Mouse (Mus musculus): ENCODE measurements around the gene Msh3.
"Not testable (repeated sequence)": the region's sequence is repeated elsewhere in the genome, so short reads cannot be mapped to it uniquely, and the experiment has no call there.

The Msh3 gene

DNA sequence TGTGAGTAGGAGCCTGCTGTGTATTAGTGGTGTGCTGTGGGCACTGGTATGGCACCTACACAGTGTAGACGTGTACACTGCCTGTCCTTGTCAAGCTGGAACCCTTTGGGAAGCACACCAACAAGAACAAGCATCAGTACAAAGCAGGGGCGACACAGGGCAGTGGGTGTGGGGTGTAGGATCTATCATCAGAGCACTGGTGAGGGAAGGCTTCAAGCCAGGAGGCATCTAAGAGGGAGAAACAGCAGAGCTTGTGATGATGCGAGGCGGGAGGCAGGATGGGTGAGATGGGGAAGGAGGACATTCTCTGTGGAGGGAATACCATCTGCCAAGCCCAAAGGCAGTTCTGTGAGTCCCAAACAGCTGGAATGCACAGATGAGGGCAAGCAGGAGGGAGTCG is 107.8 kb downstream of the Msh3 start:
- DNase-seq: no peak

DNA sequence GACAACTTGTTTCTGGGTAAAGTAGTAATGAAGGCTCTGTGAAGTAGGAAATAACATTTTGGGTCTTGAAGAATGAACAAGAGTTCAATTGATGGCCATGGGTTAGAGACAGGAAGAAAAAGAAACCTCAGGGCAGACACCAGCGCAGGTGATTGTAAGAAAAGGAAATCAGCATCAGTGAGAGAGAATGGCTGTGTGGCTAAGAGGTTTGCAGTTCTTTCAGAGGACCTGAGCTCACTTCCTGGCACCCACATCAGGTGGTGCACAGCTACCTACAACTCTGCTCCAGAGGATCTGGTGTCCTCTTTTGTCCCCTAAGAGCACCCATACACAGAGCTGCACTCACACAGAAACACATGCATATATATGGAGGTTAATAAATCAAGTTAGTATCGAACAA is 110.1 kb downstream of the Msh3 start:
- DNase-seq: no peak

DNA sequence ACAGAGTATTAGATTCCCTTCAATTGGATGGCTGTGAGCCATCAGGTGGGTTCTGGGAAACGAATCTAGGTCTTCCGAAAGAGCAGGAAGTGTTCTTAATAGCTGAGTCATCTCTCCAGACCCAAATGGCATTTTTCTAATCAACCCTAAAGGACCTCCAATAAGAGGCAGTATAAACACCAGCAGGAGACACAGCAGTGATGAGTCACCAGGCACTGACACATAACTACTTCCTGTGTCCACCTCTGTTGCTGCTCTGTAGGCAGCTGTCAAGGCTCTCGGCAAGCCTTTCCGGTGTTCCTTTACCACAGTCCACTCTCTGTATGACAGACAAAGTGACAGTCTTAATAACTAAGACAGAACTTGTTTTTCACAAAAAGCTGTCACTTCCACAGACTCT is 113.4 kb downstream of the Msh3 start:
- no peak for DNase-seq

DNA sequence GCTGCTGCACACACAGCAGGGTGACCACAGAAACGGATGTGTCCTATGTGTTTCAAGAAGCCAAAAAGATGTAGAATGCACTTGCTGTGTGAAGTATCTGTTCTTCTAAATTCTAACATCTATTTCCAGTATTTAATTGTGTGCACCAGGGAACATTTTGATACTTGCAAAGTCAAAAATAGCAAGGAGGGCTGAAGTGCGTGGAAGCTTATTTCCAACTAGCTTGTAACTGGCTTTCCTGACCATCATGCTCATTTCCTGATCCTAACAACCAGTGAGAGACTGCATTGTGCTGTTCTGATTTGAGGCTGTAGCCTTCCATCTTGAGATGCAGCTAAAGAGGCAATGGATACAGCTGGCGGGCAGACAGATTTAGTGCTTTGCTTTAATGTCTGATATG is 116.9 kb downstream of the Msh3 start:
- DNase-seq: no peak

DNA sequence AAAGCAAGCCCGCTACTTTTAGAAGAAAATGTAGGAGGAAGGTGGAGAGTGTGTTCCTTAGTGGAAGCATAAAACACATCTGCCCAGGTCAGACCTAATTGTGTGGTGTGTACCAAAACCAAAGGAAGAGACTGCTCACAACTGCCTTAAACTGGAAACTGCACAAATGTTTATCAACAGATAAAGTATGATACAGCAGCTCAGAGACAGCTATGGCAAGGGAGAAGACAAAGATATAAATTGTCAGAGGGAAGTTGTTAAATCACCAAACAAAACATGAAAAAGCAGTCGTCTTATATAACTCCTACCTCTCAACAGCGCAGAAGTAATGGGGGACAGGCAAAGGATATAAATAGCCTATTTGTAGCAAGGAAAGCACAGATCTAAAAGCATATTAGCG is 117.8 kb downstream of the Msh3 start:
- no peak for DNase-seq

DNA sequence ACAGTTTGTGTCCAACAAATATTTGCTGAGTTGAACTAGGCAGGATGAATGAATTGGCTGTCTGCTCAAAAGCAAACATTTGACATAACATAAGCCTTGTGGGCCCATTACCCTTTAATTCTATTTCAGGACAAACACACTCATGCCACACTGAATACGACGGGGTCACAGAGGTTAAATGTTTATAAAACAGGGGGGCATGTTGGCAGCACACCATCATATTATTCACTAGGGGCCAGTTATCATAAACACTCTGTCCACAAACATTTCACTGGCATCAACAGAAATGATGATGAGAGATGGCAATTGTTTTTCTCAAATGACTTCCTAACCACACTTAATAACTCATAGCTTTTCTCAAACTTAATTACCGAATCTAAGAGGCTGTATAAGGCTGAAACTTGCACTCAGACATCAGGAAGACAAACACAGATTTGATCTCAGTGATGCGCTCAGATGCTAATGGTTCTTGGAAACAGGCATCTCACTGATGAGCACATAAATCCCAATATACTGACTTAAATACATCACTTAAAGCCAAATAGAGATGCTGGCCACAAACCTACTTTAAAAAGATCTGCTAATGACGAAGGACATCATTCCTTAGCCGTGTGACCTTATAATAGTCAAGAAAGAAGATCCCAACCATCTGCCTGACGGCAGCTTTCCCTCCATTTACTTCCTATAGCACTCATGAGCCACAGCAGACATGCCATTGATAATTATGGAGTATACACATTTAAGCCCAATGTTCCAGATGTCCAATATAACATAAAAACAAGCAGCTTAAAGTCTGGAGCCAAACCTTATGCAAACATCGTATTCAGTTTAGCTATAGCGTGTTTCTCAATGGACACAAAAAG is 122.5 kb downstream of the Msh3 start:
- no peak for DNase-seq

DNA sequence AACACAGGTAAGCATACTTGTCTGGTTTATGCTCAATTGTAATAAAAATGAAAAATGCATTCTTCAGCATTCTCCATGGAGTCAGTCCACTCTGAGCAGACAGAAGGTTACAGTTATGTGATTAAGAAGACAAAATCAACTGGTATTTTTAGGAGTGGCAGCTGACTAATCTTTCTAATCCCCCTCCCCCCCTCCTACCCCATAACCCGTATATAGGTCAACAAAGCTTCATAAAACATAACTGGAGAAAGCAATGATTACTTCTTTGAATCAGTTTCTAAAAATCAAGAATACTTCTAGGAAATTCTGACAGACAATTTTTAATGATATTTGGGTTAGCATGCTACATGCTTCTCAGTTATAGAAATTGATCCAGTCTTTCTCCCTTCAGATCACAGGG is 126.8 kb downstream of the Msh3 start:
- DNase-seq: no peak

DNA sequence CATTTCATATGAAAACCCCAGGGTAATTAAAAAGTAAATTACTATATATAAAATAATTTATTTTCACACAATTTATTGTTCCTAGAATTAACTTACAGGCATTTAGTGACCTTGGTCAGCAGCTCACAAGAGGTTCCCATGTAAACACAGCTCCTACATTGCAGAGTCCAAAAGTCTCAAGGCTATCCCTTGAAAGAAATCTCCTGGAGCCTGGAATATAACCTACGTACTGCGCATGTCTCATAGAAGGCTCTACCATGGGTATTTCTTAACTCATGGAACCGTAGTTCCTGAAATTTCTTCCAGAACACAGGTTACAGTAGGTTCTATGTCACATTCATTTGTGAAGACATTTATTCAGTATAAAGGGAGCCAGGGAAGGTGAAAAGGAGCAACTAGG is 131.2 kb downstream of the Msh3 start:
- no peak for DNase-seq

DNA sequence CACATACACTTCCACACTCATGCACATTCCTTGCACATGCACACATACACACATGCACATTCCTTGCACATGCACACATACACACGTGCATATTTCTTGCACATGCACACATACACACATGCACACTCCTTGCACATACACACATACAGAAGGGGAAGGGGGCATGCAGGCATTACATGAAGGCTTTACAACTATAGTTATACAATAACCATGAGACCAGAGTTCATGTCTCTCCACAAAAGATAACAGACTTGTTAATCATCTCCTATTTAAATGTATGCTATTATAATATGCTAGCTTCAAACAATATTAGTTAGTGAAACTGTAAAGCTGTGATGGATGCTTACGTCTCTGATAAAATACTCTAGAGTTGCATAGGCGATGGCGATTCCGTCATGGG is 132.0 kb downstream of the Msh3 start:
- DNase-seq: no peak

DNA sequence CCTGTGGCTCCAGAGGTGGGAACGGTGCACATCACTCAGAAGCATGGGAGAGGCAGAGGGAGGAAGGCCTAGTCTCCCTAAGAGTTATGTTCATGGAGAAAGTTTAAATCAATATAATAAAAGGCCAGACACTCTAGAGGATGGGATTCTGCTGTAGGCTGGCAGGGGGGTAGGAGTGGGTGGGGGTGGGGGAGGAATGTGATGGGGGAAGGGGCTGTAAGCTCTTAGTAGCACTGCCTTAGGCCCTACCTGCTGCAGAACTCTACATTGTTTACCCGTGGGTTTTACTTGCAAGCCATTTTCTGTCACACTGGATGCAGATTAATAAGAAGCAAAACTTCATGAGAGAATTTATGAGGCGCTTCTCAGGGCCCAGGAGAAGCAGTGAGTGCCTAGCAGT is 135.0 kb downstream of the Msh3 start:
- DNase-seq: no peak

DNA sequence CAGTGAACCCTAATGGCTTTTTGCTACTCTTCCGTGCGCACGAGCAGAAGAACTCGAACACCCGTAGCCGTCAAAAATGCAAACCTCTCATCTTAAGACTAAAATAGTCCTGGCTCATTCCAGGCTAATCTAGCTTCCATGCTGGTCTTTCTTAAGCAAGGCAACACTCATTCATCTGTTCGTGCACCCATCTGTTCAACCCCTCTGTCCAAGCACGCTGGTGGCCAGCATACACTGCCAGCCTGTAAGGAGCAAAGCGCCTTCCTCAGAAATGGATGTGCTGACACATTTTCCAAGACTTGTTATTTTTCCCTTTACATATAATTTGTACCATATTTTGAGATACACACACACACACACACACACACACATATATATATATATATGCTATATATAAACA is 137.6 kb downstream of the Msh3 start:
- no peak for DNase-seq

DNA sequence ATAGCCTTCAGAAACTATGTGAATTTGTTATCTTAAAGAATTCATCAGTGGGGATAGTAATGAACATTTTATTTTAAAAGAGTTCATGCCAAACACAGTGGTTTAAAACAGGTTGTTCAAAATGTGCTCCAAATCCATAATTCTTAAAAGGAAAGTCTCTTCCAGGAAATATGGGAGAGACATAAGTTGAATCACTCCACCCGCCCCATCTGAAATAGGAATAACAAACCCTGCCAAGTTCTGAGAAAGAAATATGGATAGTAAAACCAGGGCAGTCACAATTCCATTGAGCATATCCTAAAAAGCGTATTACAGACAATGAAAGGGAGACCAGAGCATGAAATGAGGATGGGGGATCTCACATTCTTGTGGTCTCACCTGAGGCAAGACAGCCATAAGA is 157.9 kb downstream of the Msh3 start:
- DNase-seq: no peak

DNA sequence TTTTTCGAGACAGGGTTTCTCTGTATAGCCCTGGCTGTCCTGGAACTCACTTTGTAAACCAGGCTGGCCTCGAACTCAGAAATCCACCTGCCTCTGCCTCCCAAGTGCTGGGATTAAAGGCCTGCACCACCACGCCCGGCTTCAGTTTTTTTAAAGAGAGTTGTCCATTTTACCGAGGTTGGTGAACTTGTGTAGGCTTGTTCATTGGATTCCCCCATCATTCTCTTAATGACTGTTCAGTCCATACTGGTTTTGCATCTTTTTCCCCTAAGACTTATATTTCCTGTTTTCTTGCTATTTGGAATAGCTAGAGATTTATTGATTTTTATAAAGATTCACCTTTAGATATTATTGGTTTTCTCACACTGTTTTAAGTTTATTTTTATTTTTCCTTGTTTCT is 161.0 kb downstream of the Msh3 start:
- not testable (repeated sequence) for DNase-seq

DNA sequence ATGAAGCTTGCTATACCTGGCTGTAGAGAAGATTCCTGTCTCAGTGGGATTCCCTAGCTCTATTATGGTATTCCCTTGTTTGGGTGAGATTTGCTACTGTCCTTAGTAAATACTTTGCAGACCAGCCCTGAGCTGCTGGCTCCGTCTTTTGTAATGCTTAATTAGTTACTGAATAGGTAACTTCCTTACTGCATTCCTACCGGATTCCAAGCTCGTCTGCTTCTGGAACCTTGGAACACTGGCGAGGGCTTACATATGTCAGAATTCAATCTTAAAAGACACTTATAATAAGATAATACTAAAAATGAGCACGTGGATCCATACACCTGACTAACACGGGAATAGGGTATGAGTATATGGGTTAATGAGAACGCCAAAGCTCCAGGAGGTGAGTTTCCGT is 182.1 kb downstream of the Msh3 start:
- DNase-seq: not testable (repeated sequence)

All from cerebellum, adult 18-20 months (tissue).